Mouse (Mus musculus) kidney, postnatal 4 days (tissue): Measurements from ENCODE around the gene Rpl29.

Experiments used
- DNase-seq, 2 experiments: peaks; one replicate each; pipeline ENCODE4 v3.0.0; 2021; ENCODE audit warnings: mixed read lengths in 2 of 2

Gene Rpl29

DNA sequence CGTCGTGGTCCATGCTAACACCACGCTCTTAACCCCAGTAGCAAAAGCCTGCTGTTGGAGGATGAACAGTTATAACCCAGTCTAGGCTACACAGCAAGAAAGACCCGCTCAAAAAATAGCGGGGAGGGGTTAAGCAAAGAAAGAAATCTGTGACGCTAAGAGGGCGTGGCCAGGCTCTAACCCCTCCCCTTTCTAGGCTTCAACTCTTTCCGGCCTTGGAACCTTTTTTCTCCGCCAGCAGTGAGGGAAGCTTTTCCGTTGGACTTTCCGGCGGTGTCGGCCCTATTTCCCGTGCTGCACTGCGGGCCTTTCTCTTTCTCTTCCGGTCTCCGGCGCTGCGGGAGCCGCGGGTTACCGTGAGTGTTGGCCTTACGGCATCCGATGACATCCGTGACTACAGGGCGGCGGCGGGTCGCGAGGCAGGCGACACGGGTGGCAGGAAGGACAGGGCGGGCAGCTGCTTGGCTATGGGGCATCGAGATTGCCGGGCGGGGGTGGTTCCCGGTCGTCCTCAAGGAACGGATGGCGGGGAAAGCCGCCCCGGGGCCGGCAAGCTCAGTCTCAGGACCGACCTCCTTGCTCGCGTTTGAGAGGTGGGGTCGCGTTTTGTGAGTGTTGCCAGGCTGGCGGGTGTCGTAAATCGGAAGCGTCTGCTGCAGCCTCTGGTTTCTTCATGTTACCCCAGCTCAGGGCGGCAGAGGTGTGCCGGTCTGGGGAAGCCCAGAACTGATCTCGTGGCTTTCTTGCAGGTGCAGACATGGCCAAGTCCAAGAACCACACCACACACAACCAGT lies at the start of gene Rpl29:
Gene Rpl29 (plus strand): TSS at position 234 of the 794 bp plus-strand sequence.
- DNase-seq, result peak; percentile 97

DNA sequence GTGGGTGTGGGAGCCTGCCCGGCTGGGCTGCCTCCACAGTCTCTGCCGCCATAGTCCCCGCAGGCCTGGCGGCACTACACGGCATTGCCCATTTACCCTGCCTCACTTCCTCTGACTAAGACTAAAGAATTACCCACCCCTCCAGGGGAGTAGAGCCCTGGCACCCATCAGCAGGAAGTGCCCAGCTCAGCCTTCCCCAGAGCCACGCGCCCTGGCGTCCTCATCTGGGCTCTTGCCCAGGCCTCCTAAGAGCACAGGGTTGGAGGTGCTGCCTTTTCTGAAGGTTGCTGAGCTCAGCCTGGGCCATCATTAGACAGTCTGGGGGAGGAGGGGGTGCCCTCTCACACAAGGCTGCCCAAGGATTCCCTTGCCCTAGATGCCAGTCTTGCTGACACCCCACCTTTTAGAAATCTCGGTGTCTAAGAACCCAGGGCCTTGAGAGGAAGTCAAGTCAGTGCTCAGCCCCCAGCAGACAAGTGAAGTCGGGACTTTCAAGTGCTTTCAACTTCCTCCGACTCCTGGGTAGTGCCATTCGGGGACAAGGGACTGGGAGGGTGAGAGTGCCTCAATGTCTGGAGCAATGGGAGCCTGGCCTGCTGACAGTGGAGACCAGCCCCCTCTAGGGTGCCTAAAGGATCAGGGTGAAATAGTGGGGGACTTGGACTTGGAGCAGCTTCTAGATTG lies 42.9 kb upstream of the Rpl29 start:
- DNase-seq, result peak in 1 of 2 experiments; percentile 30

- DNase-seq, result no peak
Observed at GRCm38 (mm10) chr9:106392828-106393527, 36.3 kb upstream of the Rpl29 start.

DNA sequence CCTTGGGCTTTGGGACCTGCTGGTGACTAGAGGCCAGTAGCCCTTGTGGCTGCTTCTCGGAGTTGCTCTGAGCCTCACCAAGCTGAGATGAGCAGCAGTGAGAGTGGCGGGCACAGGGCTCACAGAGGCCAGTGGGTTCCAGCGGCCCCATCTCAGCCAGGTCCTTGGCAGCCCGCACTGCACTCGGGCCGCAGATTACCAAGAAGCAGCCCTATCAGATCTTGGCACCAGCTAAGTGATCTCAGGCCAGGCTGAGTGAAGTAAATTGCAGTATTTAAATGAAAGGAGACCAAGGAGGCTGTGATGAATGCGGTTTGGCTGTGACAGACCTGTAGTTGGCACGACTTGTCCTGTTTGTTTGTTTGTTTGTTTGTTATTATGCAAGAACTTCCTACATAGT lies 35.7 kb upstream of the Rpl29 start:
- no peak for DNase-seq

GRCm38 (mm10) chr9:106394649-106395602 lies 34.3 kb upstream of the Rpl29 start:
- DNase-seq, result peak; percentile 36 to 51

GRCm38 (mm10) chr9:106397733-106398132 lies 31.5 kb upstream of the Rpl29 start:
- DNase-seq, result no peak

DNA sequence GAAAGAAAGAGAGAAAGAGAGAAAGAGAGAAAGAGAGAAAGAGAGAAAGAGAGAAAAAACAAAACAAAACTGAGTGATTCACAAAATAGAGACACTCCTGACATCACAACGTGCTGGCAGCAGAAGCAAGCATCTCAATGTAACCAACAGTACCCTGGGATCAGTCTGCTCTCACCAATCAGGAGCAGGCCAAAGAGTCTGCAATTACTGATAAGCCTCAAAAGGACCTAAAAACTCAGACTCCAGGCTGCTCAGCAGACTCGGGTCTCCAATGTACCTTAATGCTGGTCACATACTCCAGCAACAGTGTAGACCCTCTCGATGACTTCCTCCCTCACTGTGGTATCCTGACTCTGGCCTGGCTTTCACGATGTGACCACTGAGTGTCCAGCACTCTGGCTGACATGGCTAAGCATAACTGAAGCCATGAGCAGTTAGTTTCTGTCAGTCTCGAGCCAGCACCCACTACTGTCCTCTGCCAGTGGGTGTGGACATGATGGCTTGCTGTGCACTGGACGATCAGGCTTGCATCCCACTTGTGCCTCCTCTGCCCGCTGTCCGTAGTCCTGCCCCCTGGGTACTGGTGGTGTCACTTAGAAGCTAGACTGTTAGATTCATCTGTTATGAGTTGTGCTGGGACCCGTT lies 30.5 kb upstream of the Rpl29 start:
- no peak for DNase-seq

DNA sequence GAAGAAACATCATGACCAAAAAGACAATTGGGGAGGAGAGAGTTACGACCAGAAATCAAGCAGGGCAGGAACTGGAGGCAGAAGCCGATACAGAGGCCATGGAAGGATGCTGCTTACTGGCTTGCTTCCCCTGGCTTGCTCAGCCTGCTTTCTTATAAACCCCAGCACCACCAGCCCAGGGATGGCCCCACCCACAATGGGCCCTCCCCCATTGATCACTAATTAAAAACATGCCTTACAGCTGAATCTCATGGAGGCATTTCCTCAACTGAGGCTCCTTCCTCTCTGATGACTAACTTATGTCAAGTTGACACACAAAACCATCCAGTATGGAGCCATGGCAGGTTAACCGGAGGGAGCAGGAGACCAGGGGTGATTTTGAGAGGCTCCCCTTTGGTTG lies 29.4 kb upstream of the Rpl29 start:
- DNase-seq, result no peak

DNA sequence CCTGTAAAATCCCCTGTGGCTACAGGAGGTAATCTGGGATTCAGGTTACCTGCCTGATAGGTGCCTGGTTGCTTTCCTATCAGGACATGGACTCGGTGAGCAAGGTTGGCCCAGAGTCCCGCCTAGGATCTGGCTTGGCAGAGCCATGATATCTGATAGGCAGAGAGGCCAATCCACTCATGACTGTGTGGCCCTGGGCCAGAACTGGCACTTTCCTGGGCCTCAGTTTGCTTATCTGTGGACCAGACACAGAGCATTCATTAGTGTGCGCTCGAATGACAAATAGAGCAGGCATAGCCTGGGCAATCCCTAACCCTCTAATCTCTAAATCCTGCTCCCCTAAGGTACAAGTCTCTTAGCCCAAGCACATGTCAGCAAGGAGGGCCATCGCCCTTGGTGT lies 27.1 kb upstream of the Rpl29 start:
- no peak for DNase-seq

DNA sequence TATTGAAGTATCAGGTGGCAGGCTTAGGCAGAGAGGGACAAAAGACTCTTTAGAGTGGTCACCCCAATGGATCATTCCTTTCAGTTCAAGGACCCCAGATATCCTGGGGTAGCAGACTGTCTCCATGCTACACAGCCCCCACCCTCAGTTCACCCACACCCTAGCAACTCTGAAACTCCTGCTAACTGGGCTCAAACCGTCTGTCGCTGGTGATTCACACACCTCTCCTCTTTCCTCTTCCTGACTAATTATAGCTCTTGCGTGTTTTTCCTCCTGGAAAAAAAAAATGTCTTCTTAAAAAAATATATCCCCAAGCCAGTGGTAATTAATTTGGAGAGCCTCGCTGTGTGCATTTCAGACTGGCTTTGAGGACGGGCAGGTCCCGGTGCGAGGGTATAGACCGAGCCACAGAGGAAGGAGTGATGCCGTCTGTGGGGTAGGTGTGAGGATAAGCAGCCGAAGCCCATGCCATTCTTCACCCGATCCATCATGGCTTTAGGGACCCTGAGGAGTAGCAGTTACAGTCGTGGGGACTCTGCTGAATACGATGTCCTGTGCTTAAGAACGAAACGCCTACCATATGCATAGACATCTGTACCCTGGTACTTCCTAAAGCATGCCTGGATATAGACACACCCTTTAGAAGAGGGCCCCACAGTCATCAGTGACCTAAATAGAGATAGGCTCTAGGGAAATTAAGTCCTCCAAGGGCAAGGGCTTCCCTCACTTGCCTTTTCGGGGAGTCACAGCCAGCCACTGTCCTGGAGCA lies 26.5 kb upstream of the Rpl29 start:
- no peak for DNase-seq

- peak; percentile 51 to 73 for DNase-seq
Observed at GRCm38 (mm10) chr9:106405275-106405674, 24.0 kb upstream of the Rpl29 start.

GRCm38 (mm10) chr9:106406443-106407078 lies 22.7 kb upstream of the Rpl29 start:
- peak; percentile 55 to 58 for DNase-seq

- DNase-seq, result no peak
Observed at GRCm38 (mm10) chr9:106409096-106409495, 20.2 kb upstream of the Rpl29 start.

- no peak for DNase-seq
Observed at GRCm38 (mm10) chr9:106410086-106410650, 19.1 kb upstream of the Rpl29 start.

DNA sequence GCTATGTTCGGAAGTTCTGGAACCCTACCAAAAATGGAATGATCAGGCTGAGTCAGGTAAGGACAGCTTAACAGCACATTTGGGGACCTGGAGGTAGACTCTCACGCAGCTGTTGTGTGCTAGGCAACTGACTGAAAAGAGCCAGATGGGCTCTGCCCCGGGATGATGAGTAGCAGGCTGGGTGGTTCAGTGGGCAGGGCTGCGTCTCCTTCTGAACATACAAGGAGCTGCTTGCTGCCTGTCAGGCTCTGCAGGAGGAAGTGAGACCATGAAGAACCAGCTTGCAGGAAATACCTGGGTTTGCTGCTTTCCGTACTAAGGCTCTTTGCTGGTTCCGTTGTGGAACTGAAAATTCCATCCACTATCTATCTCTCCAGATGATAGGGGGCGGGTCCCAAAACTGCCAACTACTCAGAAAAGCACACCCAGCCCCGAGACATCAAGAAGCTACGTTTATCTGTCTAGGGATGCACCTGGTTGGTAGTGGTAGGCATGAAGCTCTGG lies 18.1 kb upstream of the Rpl29 start:
- DNase-seq, result no peak

- no peak for DNase-seq
Observed at GRCm38 (mm10) chr9:106411729-106412128, 17.5 kb upstream of the Rpl29 start.

GRCm38 (mm10) chr9:106412210-106412609 lies 17.0 kb upstream of the Rpl29 start:
- no peak for DNase-seq

GRCm38 (mm10) chr9:106413606-106414005 lies 15.6 kb upstream of the Rpl29 start:
- DNase-seq, result no peak

- no peak for DNase-seq
Observed at GRCm38 (mm10) chr9:106416826-106417225, 12.4 kb upstream of the Rpl29 start.
